Mouse (Mus musculus): Measurements from ENCODE around the gene Adtrp.

- TF ChIP-seq CTCF (IDR thresholded peaks at IDR 0.05): no peak
- TF ChIP-seq EP300 (IDR thresholded peaks at IDR 0.05): no peak
Observed at GRCm38 (mm10) chr13:41737628-41738309, 109.7 kb downstream of the Adtrp start.

All from lung, postnatal 0 days (tissue).